Mouse (Mus musculus) natural killer cell, adult 2 months (primary cell): ENCODE measurements around the gene Gm42417.

Source experiments
- DNase-seq, 2 experiments: peaks; one replicate each; pipeline ENCODE4 v3.0.0; 2022; ENCODE audit warnings: low spot score in 2 of 2

The Gm42417 gene

DNA sequence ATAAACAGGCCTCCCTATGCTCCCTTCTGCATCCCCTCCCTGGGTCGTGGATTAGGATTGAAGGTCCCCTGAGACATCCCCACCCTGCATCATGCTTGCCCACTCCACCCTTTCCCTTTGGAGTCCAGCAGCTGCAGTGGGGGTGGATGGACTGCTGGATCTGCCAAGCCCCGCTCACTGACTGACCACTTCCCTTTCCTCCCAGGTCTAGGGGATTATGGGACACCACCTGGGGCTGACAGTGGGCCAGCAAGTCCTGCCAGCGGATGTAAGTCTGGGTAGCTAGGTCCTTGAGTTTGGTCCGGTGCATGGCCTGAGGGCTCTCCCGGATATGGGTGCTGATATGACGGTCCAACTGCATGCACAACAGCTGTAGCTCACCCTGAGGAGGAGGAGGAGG, 24.9 kb upstream of the Gm42417 start:
- DNase-seq = no peak

DNA sequence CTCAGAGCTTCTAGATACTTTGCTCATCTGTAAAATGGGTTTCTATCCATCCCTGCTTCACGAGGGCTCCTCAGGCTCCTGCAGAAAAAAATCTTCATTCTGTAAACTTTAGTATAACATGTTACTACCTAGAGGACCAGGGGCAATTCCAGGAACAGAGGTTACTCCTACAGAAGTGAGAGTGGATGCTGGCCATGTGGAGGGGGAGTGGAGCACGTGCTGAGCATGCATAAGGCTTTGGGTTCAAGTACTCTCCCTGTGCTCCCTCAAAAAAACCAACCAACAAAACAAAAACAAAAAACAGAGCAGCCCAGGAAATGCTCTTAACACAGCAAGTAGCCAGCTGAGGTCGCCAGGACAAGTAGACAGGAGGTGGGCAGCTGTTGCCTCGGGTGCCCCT, 24.4 kb upstream of the Gm42417 start:
- no peak for DNase-seq

GRCm38 (mm10) chr1:36563197-36563596, 24.0 kb upstream of the Gm42417 start:
- DNase-seq = no peak

DNA sequence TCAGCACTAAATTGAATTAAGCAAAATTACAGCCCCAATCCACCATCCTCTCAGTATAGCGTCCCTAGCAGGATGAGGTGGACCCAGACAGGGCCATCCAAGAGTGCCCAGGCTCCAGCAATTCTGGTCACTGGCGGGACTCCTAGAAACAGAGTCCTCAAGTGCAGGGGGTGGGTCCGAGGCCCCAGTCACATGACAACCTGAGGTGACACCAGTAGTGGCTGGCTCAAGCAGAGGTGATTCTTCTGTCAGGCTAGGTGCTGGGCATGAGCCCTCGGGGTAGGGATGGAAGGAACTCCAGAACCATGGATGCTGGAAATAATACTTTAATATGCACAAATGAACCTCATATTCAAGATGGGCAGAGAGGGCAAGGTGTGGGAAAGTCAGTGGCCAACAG, 23.2 kb upstream of the Gm42417 start:
- DNase-seq = no peak

DNA sequence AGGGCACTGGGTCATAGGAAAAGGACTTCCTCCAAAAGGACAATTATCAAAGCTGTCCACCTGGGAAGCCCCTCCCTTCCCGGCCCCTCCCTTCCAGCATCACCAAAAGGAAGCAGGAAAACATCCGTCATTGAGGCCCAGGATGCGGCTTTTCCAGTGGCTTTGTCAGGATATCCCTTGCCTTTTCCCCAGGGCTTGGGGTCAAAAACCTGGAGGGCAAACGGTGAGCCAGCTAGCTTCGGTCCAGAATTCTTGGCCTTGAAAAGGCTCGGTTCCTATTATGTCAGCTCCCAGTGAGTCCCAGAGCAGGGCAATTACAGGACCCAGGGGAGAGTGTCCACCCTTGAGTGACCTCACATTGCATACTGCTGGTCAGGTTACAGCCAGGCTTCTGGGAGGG, 21.7 kb upstream of the Gm42417 start:
- no peak for DNase-seq

- DNase-seq = no peak
Observed at GRCm38 (mm10) chr1:36559888-36560287, 20.7 kb upstream of the Gm42417 start.

- DNase-seq = no peak
Observed at GRCm38 (mm10) chr1:36559256-36559655, 20.0 kb upstream of the Gm42417 start.

GRCm38 (mm10) chr1:36558031-36558993, 19.1 kb upstream of the Gm42417 start, which contains the start of gene Sema4c:
Sema4c (minus strand) TSS chr1:36558349.
- DNase-seq = peak; percentile 51 to 61

DNA sequence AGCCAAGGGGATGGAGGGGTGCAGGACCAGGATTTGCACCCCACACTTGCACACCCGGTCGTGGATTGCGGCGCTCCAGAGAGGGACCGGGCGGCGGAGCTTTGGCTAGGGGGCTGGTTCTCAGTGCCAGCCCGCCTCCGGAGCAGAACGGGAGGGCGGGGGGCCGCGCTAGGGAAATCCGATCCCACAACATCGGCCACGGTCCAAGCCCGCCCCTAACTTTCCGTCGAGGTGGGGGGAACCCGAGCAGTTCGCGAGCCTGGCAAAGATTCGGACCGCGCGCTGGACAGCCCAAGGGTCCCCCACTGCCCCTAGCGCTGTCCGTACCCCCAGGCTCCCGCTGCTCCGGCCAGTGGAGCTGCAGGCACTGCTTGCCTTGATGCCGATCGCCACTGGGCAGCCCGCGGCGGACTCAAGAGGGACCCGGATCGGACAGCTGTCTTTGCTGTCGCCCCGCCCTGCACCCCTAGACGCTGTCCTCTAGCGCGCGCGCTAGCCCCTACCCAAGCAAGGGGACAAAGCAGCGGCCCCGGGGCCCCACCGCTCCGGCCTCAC, 18.3 kb upstream of the Gm42417 start:
- DNase-seq = peak; percentile 19 to 30

DNA sequence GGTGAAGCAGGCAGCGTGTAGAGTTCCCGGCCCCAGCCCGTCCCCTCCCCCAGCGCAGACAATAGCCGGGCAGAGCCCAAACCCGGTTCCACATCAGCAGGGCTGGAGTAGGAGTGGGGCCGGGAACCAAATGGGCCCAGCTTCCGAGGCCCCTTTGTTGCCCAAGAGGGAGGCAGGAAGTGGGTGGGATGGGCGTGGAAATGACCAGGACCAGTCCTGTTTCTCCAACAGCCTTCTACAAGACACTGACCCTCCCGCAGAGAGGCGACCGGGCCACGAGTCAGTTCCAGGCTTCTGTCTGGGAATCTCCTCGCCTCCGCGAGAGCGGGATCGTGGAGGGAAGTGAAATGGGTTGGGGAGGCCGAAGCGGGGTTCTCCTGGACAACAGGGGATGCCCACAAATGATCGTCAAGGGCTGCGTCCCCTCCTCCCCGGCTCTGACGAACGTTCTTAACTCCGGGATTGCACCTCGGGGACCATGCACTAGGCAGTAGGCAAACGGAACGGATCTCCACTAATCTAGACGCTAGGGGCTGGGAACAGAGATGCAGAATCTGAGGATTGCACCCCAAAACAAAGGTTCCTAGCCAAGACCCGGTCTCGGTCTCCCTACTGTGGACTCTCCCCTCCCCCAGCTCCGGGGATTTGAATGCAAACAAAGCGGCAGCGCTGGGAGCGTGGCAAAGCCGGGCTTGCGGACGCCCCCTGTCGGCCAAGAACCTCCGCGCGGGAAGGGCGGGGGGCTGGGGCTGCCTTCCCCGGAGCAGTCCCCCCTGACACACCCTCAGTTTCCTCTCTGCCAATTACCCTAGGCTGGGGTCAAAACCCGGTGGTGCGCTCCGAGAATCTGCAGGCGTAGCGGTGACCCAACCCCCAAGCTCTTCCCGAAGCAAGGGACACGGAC, 17.6 kb upstream of the Gm42417 start:
- peak; percentile 75 to 79 for DNase-seq

DNA sequence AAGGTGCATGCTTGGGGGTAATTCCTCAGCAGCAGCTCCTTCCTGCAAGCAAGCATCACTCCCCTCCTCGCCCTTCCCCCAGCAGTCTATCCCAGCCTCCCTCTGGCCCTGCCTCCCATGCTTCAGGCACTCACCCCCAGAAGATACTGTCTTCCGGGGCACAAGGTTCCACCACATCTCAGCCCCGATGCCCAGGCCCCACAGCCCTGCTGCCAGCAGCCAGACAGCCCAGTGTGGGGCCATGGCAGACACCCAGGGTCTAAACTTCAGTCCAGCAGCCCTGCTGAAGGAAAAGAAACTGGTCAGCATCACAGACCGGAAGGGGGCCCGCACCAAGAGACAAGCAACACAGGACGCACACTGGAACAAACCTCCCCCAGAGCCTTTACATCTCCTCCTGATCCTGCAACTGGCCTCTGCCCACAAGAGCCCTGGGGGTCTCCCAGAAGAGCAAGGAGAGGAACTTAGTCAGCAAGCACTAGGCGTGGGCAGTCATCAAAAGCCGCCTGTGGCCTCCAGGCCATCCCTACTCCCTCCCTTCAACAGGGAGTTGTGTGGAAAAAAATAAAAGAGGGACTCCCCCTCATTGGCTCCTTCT, 16.7 kb upstream of the Gm42417 start:
- no peak for DNase-seq

DNA sequence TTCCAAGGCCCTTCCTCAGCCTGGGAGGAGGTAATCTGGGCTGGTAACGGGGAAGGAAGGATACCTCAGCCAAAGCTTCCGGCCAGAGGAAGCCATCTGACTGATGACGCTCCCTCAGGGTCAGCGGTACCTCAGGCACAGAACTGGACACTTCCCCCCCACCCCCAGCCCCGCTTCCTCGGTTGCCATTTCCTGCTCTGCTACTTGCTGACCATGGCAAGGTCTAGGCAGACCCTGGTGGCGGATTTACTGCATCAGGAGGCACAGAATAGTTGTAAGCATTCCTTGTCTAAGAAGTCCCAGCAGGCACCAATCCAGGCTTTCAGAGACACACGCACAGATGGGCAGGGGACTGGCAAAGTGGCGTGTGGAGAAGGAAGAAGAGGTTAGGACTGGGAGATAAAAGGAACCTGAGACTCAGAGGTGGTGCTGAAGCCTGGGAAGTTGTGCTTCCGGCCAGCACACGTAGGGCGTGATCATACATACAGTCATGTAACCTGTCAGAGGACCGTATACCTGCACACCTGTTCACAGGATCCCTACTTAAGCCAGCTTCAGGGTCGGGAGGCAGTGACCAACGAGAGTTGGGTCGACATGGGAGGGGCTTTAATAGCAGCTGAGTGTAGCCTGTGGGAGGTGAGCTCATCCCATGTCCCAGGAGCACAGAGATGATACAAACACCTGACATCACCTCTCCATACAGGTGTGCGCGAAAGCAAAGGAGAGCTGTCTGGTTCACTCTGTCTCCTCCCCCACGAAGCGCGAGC, 15.6 kb upstream of the Gm42417 start:
- DNase-seq = no peak

- DNase-seq = no peak
Observed at GRCm38 (mm10) chr1:36552506-36552905, 13.3 kb upstream of the Gm42417 start.

GRCm38 (mm10) chr1:36551904-36552303, 12.7 kb upstream of the Gm42417 start:
- no peak for DNase-seq

GRCm38 (mm10) chr1:36550075-36550863, 11.0 kb upstream of the Gm42417 start:
- DNase-seq = no peak

- DNase-seq = no peak
Observed at GRCm38 (mm10) chr1:36549491-36549890, 10.3 kb upstream of the Gm42417 start.

DNA sequence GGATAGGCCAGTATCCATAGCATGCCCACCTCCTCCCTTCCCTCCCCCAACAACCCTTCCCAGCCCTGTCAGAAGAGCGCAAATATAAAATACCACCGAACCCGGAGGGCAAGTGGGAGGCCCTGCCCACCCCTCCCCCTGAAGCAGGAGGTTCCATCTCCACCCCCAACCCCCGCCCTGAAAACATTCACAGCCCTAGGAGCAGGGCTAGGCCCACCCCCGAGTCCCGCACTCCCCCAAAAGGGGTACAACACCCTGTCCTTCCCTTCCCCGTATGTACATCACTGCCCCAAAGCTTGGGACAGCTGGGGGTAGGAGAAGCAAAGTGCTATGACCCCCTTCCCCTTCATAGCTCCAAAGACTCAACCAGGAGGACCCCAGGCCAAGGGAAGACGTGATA, 9.5 kb upstream of the Gm42417 start:
- no peak for DNase-seq

- DNase-seq = no peak
Observed at GRCm38 (mm10) chr1:36547981-36548598, 8.9 kb upstream of the Gm42417 start.

GRCm38 (mm10) chr1:36546888-36547471, 7.8 kb upstream of the Gm42417 start, which contains the start of gene Ankrd39:
Ankrd39 (minus strand) TSS chr1:36547445.
- peak; percentile 95 to 96 for DNase-seq
